Mouse (Mus musculus) heart, postnatal 10 days (tissue): ENCODE data around the gene Tmem213. TPM values are rescaled to one million over a fixed set of nuclear protein-coding genes. Genes with fewer than 3 reads are reported as not detected.

Experiments
- DNase-seq, 2 experiments: peaks; one replicate each; pipeline ENCODE4 v3.0.0; 2021
- intact Hi-C: fragments of 180-260 bp; cut with DNase I; formaldehyde crosslinking; loops from one replicate; pipeline ENCODE4 v1.15.1; 2025
- total RNA-seq, 2 experiments: library from RNA; stranded (reverse); gene quantifications; 2 replicates each; pipeline ENCODE4 v1.2.3; 2021

Gene Tmem213
- total RNA-seq, 2 experiments from 2014 or later, result not detected

- intact Hi-C loops, result no loop called here
- DNase-seq, result peak; percentile 43 to 63
Measured at GRCm38 (mm10) chr6:38145463-38146065, 36.5 kb downstream of the Tmem213 start.

GRCm38 (mm10) chr6:38147301-38147700 is 38.2 kb downstream of the Tmem213 start:
- no peak for DNase-seq
- intact Hi-C loops, result no loop called here

DNA sequence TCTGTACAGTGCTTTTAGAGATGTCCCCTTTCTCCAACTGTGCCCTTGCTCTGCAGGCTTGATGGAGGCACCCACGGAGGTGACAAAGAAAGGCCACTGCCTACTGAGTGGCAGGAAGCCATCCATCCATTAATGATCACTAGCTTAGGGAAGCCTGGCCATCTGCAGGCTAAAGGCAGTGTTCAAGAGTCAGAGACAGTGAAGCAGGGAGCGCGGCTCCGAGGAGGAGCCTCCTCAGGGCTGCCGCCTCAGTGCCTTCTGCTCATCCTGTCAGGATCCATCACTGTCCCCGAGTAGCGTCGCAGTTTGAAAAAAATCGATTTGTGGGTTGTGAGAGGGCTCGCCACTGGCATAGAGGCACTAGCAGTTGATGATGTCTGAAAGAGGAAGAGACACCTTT is 39.6 kb downstream of the Tmem213 start:
- no peak for DNase-seq
- intact Hi-C loops, result no loop called here

DNA sequence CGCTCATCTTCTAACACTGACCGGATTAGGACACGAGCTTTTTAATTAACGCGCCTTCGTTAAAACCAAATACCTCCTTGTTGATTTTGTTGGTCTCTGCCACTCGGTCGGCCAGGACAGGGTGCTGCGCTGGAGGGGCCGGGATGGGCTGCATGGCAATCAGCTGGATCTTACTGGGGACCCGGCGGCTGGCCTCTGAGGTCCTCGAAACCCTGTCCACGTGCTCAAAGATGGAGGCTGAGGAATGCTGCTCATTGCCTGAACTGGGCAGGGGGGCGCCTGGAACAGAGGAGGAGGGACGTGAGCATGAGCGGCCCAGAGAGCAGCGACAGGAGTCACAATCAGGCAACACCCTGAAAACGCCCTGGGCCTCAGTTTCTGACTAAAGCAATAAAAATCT is 40.4 kb downstream of the Tmem213 start:
- no peak for DNase-seq
- intact Hi-C loops, result no loop called here

- intact Hi-C loops, result no loop called here
- no peak for DNase-seq
Measured at GRCm38 (mm10) chr6:38152305-38152704, 43.2 kb downstream of the Tmem213 start.

GRCm38 (mm10) chr6:38156204-38156603 is 47.1 kb downstream of the Tmem213 start:
- intact Hi-C loops, result loop anchor here (5.0 kb wide), 1 partner anchor 149 kb away; no protein-coding TSS in a partner anchor
- no peak for DNase-seq

GRCm38 (mm10) chr6:38157925-38158324 is 48.9 kb downstream of the Tmem213 start:
- intact Hi-C loops, result loop anchor here (2.0 to 5.0 kb wide), 2 partner anchors 97 to 151 kb away; partner anchors contain the start of gene D630045J12Rik
- no peak for DNase-seq

DNA sequence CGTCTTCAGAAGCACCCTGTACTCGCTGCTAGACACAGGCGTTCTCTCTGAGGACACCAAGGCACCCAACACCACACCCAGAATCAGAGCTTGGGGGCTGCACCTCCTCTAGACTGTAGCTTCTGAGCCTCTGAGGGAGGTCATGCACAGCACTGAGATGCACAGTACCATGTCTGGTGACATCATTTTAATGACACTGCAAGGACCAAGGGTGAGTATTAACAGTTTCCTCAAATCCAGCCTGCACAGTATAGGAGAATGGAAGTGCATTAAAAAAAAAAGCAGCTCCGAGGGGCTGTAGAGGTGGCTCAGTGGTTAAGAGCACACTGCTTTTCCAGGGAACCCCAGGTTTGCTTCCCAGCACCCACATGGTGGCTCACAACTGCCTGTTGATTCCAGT is 50.5 kb downstream of the Tmem213 start:
- intact Hi-C loops, result loop anchor here (2.0 to 5.0 kb wide), 2 partner anchors 95 to 152 kb away; partner anchors contain the start of gene D630045J12Rik
- DNase-seq, result no peak

- DNase-seq, result peak; percentile 93 to 97
- intact Hi-C loops, result loop anchor here (2.0 to 5.0 kb wide), 3 partner anchors 152 to 372 kb away; partner anchors contain the start of gene Fmc1
Measured at GRCm38 (mm10) chr6:38160102-38160501, 51.0 kb downstream of the Tmem213 start.

DNA sequence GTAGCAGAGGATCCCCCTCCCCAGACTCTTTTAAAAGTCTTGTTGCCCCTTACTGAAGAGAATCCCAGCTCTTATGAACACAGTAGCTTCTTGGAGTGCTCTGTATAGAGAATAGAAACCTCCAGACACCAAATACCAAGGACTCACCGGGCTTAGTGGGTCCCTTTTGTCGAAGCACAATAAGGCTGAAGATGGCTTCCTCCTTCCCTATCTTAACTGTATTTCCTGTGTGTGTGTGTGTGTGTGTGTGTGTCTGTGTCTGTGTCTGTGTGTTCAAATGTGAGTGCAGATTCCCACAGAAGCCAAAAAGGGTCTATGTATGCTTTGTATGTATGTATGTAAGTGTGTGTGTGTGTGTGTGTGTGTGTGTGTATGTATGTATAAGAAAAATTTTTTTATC is 51.5 kb downstream of the Tmem213 start:
- intact Hi-C loops, result loop anchor here (2.0 to 5.0 kb wide), 3 partner anchors 152 to 372 kb away; partner anchors contain the start of gene Fmc1
- DNase-seq, result no peak

GRCm38 (mm10) chr6:38162825-38163504 is 53.9 kb downstream of the Tmem213 start:
- peak in 1 of 2 experiments; percentile 28 for DNase-seq
- intact Hi-C loops, result loop anchor here (5.0 kb wide), 2 partner anchors 149 to 369 kb away; partner anchors contain the start of gene Fmc1

- no peak for DNase-seq
- intact Hi-C loops, result loop anchor here (5.0 kb wide), 2 partner anchors 148 to 368 kb away; partner anchors contain the start of gene Fmc1
Measured at GRCm38 (mm10) chr6:38164705-38165104, 55.6 kb downstream of the Tmem213 start.

DNA sequence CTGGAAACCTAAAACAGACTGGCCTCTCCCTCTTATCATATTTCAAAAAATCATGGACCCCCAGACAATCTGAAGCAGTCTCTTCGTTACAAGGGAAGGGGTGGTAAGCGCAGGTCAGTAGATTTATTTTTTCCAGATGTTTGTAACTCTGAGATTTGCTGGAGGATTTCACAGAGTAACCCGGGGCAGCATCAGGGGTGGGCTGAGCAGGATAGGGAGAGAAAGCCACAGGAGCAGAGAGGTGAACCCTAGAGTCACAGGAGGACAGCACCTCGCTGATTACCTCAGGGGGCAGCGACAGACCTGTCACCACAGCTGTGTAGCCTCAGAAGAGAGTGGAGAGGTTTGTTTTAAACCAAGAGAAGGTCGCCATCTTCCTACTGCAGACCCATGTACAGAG is 56.3 kb downstream of the Tmem213 start:
- intact Hi-C loops, result no loop called here
- DNase-seq, result no peak

Other genes starting within 250 kb of the Tmem213 start
- 10 to 100 TPM; 49.9 to 61.7 TPM for gene Trim24, start 238.4 kb upstream of the Tmem213 start, total RNA-seq
- gene Svopl, start 62.3 kb upstream of the Tmem213 start, total RNA-seq, result 1 to 10 TPM in 1 of 2 experiments, under 1 TPM in 1; 0.57 to 1.1 TPM
- gene Atp6v0a4, start 15.3 kb downstream of the Tmem213 start, total RNA-seq, result 1 to 10 TPM; 3.5 to 5.1 TPM
- gene D630045J12Rik, start 144.8 kb downstream of the Tmem213 start, total RNA-seq, result 1 to 10 TPM; 2.8 to 3.0 TPM
- 1 to 10 TPM; 5.7 to 7.6 TPM for gene Zc3hav1l, start 190.0 kb downstream of the Tmem213 start, total RNA-seq
- 10 to 100 TPM; 20.7 to 21.5 TPM for gene Zc3hav1, start 245.3 kb downstream of the Tmem213 start, total RNA-seq